In the genomic region with DNA sequence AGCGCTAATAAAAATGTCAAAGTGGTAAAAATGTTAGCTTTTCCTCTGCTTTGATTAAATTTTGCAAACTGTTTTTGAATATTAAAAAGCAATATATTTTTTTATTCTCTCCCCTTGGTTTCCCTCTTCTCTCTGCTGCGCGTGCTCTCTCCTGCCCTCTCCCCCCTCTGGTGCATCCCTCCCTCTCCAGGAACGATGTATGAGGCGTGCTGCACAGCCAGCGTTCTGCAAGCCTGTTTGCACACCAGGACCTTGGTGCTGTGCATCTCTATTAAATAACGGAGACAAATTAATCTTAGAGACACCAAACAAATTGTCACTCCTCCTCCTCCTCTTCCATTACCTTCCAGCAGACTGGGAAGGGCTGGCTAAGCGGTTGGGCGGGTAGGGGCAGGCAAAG, we compare ENCODE assay signal across 18 mouse cellular contexts. TPM values are rescaled to one million over a fixed set of nuclear protein-coding genes. Genes with fewer than 3 reads are reported as not detected.
DNase-seq lines count a peak whose midpoint lies in the region; ATAC-seq and TF ChIP-seq lines count a peak whose summit lies in the region.
"Had no signal": no experiment of that assay in that cellular context is flagged by ENCODE, and none has a peak within 500 bp of the region (broad histone marks: within the 10 kb centered on the region; RNA-seq: fewer than 3 reads in every experiment).

No protein-coding gene starts in this region.

- no peaks in the 10 kb centered on the region for H3K4me1 ChIP-seq in hindbrain, embryonic 15.5 days (replicated peaks)
- no peaks in the 10 kb centered on the region for H3K4me1 ChIP-seq in hindbrain, postnatal 0 days (ENCODE audit: insufficient read depth, low read length)
- H3K4me1 ChIP-seq in E14TG2a.4 (replicated peaks; ENCODE audit: low read depth, low read length): peaks cover 75% of the 10 kb centered on the region
- H3K4me1 ChIP-seq in neural tube, embryonic 14.5 days (ENCODE audit: control insufficient read depth, insufficient read depth, low read length): no peaks in the 10 kb centered on the region

- H3K27ac ChIP-seq in hindbrain, embryonic 15.5 days (replicated peaks): no peak overlapping the region
- H3K27ac ChIP-seq in hindbrain, postnatal 0 days: no peak overlapping the region
- H3K27ac ChIP-seq in neural tube, embryonic 14.5 days (ENCODE audit: low read depth, low read length): no peak overlapping the region
- H3K27ac ChIP-seq: embryonic facial prominence, embryonic 10.5 days; forebrain, embryonic 13.5 days had no signal

- TF ChIP-seq CTCF in hindbrain, postnatal 0 days (IDR thresholded peaks at IDR 0.05; ENCODE audit: low read depth): no peak
- no peak for TF ChIP-seq CTCF in E14TG2a.4 (conservative IDR thresholded peaks at IDR 0.05; ENCODE audit: low read length)

- no peaks in the 10 kb centered on the region for H3K27me3 ChIP-seq in hindbrain, embryonic 15.5 days
- H3K27me3 ChIP-seq in hindbrain, postnatal 0 days (ENCODE audit: insufficient read depth, low read length): no peaks in the 10 kb centered on the region
- H3K27me3 ChIP-seq in E14TG2a.4 (ENCODE audit: insufficient read depth, low read length): no peaks in the 10 kb centered on the region
- no peaks in the 10 kb centered on the region for H3K27me3 ChIP-seq in neural tube, embryonic 14.5 days (ENCODE audit: control insufficient read depth, insufficient read depth, low read length)
- H3K27me3 ChIP-seq: CH12.LX; forebrain, embryonic 13.5 days; heart, embryonic 12.5 days had no signal

- no peak for DNase-seq in hindbrain, postnatal 0 days (ENCODE audit: low spot score)
- peak; percentile 30 for DNase-seq in kidney, postnatal 14 days
- no peak for DNase-seq in kidney, adult 11 months
- DNase-seq: adrenal gland, adult 2 months; adrenal gland, postnatal 25 days; cerebellum, adult 2 months; cerebellum, postnatal 10 days; forebrain, postnatal 0 days; gastrocnemius, postnatal 14 days; heart, postnatal 36 days had no signal

- no peak overlapping the region for H3K9ac ChIP-seq in hindbrain, embryonic 15.5 days
- no peak overlapping the region for H3K9ac ChIP-seq in hindbrain, postnatal 0 days (replicated peaks; ENCODE audit: low read length)
- no peak overlapping the region for H3K9ac ChIP-seq in neural tube, embryonic 14.5 days (replicated peaks; ENCODE audit: low read depth, low read length)
- H3K9ac ChIP-seq: forebrain, embryonic 13.5 days; forebrain, postnatal 0 days; heart, embryonic 12.5 days had no signal

- H3K4me2 ChIP-seq in hindbrain, embryonic 15.5 days: no peak overlapping the region
- no peak overlapping the region for H3K4me2 ChIP-seq in hindbrain, postnatal 0 days (ENCODE audit: low read depth, low read length)
- H3K4me2 ChIP-seq in neural tube, embryonic 14.5 days (ENCODE audit: low read depth, low read length): no peak overlapping the region
- H3K4me2 ChIP-seq: forebrain, embryonic 13.5 days; heart, embryonic 12.5 days had no signal

- ATAC-seq in hindbrain, embryonic 15.5 days (ENCODE audit: low FRiP score, low read depth): 0 out of 2 replicates have a peak, but pooled peaks have one; percentile 38
- no peak for ATAC-seq in hindbrain, postnatal 0 days
- 0 out of 2 replicates have a peak, but pooled peaks have one; percentile 49 for ATAC-seq in neural tube, embryonic 14.5 days (ENCODE audit: low read depth)
- ATAC-seq in megakaryocyte-erythroid progenitor cell, adult 5-6 weeks (replicated peaks; ENCODE audit: low FRiP score, low TSS enrichment, poor library complexity, severe bottlenecking): no peak
- ATAC-seq: forebrain, embryonic 13.5 days; forebrain, postnatal 0 days had no signal

- H3K36me3 ChIP-seq in hindbrain, embryonic 15.5 days: peaks cover 17% of the 10 kb centered on the region; the same call in 1 of the 2 replicates
- H3K36me3 ChIP-seq in hindbrain, postnatal 0 days (ENCODE audit: insufficient read depth, low read length): peaks cover 30% of the 10 kb centered on the region
- H3K36me3 ChIP-seq in E14TG2a.4 (ENCODE audit: insufficient read depth, low read length): peaks cover 70% of the 10 kb centered on the region
- peaks cover 20% of the 10 kb centered on the region for H3K36me3 ChIP-seq in neural tube, embryonic 14.5 days (ENCODE audit: control insufficient read depth, insufficient read depth, low read length)

- 52% methylated on average over 9 of the region's 9 CpGs for WGBS in hindbrain, embryonic 15.5 days
- 67% methylated on average over 9 of the region's 9 CpGs for WGBS in hindbrain, postnatal 0 days
- 51% methylated on average over 9 of the region's 9 CpGs for WGBS in neural tube, embryonic 14.5 days

- no peaks in the 10 kb centered on the region for H3K9me3 ChIP-seq in hindbrain, embryonic 15.5 days
- no peaks in the 10 kb centered on the region for H3K9me3 ChIP-seq in hindbrain, postnatal 0 days (ENCODE audit: low read length)
- no peaks in the 10 kb centered on the region for H3K9me3 ChIP-seq in E14TG2a.4 (ENCODE audit: low read length)
- H3K9me3 ChIP-seq in neural tube, embryonic 14.5 days (ENCODE audit: control insufficient read depth, low read length): no peaks in the 10 kb centered on the region
- H3K9me3 ChIP-seq: embryonic facial prominence, embryonic 10.5 days; forebrain, embryonic 13.5 days; heart, embryonic 12.5 days had no signal

- no peak overlapping the region for H3K4me3 ChIP-seq in hindbrain, embryonic 15.5 days
- H3K4me3 ChIP-seq in hindbrain, postnatal 0 days (ENCODE audit: low read length): no peak overlapping the region
- H3K4me3 ChIP-seq in E14TG2a.4 (replicated peaks; ENCODE audit: low read length): peak overlapping the region; percentile 43
- no peak overlapping the region for H3K4me3 ChIP-seq in neural tube, embryonic 14.5 days (ENCODE audit: low read depth, low read length)
- H3K4me3 ChIP-seq: embryonic facial prominence, embryonic 10.5 days; forebrain, embryonic 13.5 days; heart, embryonic 12.5 days had no signal

RNA-seq across cellular contexts. Expression of a gene that starts 31.5 kb away (rescaled TPM):
- 266 and 267 TPM in 2 replicates for polyA plus RNA-seq in hindbrain, embryonic 15.5 days (2015; fragmentation: Nextera tagmentation; extraction: Ambion mirVana)
- 263 and 267 TPM in 2 replicates for total RNA-seq in hindbrain, postnatal 0 days (2014; rRNA removed)
- 277 and 295 TPM in 2 replicates for polyA plus RNA-seq in hindbrain, postnatal 0 days (2015; fragmentation: Nextera tagmentation; extraction: Ambion mirVana)
- 210 and 291 TPM in 2 replicates for polyA plus RNA-seq in neural tube, embryonic 14.5 days (2014; fragmentation: Nextera tagmentation; extraction: Ambion mirVana)
- total RNA-seq in megakaryocyte-erythroid progenitor cell, adult 5-6 weeks (2014; fragmentation: Nextera tagmentation): 63.4 and 65.1 TPM in 2 replicates
- total RNA-seq in megakaryocyte-erythroid progenitor cell, adult 5-6 weeks (2017): 13.8 and 63.5 TPM in 2 replicates

Comparison
In these comparisons a context has a peak if more than half of its experiments do, and no peak if none do; other contexts are left out.
1. ATAC-seq: peak in hindbrain, embryonic 15.5 days (single experiment) and neural tube, embryonic 14.5 days (single experiment); none in hindbrain, postnatal 0 days (single experiment) and megakaryocyte-erythroid progenitor cell, adult 5-6 weeks (single experiment).